Mouse (Mus musculus) E14TG2a.4 (cell line): Measurements from ENCODE around the gene Smc3.

Experiments
- CTCF ChIP-seq: conservative IDR thresholded peaks from 2 replicates; pipeline ENCODE4 v1.5.1; 2014; ENCODE audit warnings: low read length
- NANOG ChIP-seq: IDR thresholded peaks from 2 replicates; pipeline ENCODE4 v1.6.1; 2014; ENCODE audit warnings: borderline replicate concordance, low read length, mixed read lengths
- POU5F1 ChIP-seq: IDR thresholded peaks from 2 replicates; pipeline ENCODE4 v1.6.1; 2014; ENCODE audit warnings: low read length, borderline replicate concordance

DNA sequence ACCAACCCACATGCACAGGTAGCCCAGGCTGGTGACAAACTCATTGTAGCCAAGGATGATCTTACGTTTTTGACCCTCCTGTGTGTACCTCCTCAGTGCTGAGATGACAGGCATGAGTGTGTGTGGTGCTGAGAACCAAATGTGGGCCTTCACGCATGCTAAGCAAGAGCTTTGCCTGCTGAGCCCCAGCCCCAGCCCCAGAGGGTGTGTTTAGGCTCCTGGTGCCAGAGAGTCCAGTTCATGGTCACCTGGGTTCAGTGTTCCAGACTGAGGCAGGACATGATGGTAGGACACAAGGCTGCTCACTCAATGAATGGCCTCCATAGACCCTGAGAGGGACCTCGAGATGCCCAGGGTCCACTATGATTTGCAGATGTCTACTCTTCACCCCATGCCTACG, 65.2 kb downstream of the Smc3 start:
- no peak for TF ChIP-seq NANOG
- no peak for TF ChIP-seq CTCF
- no peak for TF ChIP-seq POU5F1
